Mouse (Mus musculus) bone marrow macrophage, adult 2 months (primary cell): ENCODE measurements around the gene Nqo1.

ENCODE experiments used
- CTCF ChIP-seq: IDR thresholded peaks from 2 replicates; pipeline ENCODE4 v1.5.1; 2012; ENCODE audit warnings: low read depth, mild to moderate bottlenecking, low read length, moderate library complexity
- POLR2A ChIP-seq: IDR thresholded peaks from 2 replicates; pipeline ENCODE4 v1.6.1; 2012; ENCODE audit warnings: mild to moderate bottlenecking, low read depth, low read length, borderline replicate concordance

- TF ChIP-seq CTCF (no peak), POLR2A (no peak)
Measured at GRCm38 (mm10) chr8:107384651-107385050, 18.4 kb downstream of the Nqo1 start.
